Mouse (Mus musculus) forebrain, postnatal 0 days (tissue): ENCODE results near the gene Rapgef3. TPM values are rescaled to one million over a fixed set of nuclear protein-coding genes. Genes with fewer than 3 reads are reported as not detected.
A peak's percentile ranks its signal among the peaks of the same experiment; 100 is the strongest.

Source experiments
- ATAC-seq: fragments of 200-750 bp; cut with Nextera tagmentation; 2 replicates; pipeline ENCODE4 v1.8.0; 2017; ENCODE audit warnings: mild to moderate bottlenecking, moderate library complexity
- DNase-seq: peaks from one replicate; pipeline ENCODE4 v3.0.0-alpha.2; 2015
- H3K27ac ChIP-seq: fragments of 300-500 bp; sonication (generic); 2 replicates; pipeline ENCODE4 v1.5.1; 2014; ENCODE audit warnings: low read depth, mild to moderate bottlenecking, antibody characterized with exemption, low read length, moderate library complexity, mixed read lengths
- H3K27me3 ChIP-seq: fragments of 300-500 bp; sonication (generic); 2 replicates; pipeline ENCODE4 v1.6.1; 2014; ENCODE audit warnings: mild to moderate bottlenecking, low read length, mixed read lengths; ENCODE audit not compliant: insufficient read depth
- H3K36me3 ChIP-seq: fragments of 300-500 bp; sonication (generic); 2 replicates; pipeline ENCODE4 v1.6.1; 2014; ENCODE audit warnings: mild to moderate bottlenecking, moderate library complexity; ENCODE audit not compliant: insufficient read depth
- H3K4me1 ChIP-seq: fragments of 300-500 bp; sonication (generic); 2 replicates; pipeline ENCODE4 v1.6.1; 2014; ENCODE audit warnings: antibody characterized with exemption; ENCODE audit not compliant: insufficient read depth
- H3K4me2 ChIP-seq: fragments of 300-500 bp; sonication (generic); 2 replicates; pipeline ENCODE4 v1.6.1; 2014; ENCODE audit warnings: low read depth, mild to moderate bottlenecking, moderate library complexity
- H3K4me3 ChIP-seq: fragments of 300-500 bp; sonication (generic); 2 replicates; pipeline ENCODE4 v1.5.1; 2014; ENCODE audit warnings: low read depth, low read length, mixed read lengths
- H3K9ac ChIP-seq: fragments of 300-500 bp; sonication (generic); 2 replicates; pipeline ENCODE4 v1.6.1; 2014; ENCODE audit warnings: mild to moderate bottlenecking
- H3K9me3 ChIP-seq: fragments of 300-500 bp; sonication (generic); 2 replicates; pipeline ENCODE4 v1.6.1; 2016; ENCODE audit warnings: low read length
- CTCF ChIP-seq: sonication (generic); IDR thresholded peaks from 2 replicates; pipeline ENCODE4 v1.5.1; 2016; ENCODE audit warnings: antibody characterized with exemption, control low read depth, low read depth
- WGBS: fragments of 180-500 bp; shearing (Covaris S2); extraction: QIAGEN DNeasy Blood & Tissue Kit; methylation state at CpG from one replicate; pipeline ENCODE4 v1.1.7; 2014; 5-methylcytosine and 5-hydroxymethylcytosine counted together
- polyA plus RNA-seq: library from polyadenylated mRNA; unstranded; fragments of >200 nt; fragmentation: Nextera tagmentation; extraction: Ambion mirVana; gene quantifications from 2 replicates; pipeline ENCODE4 v1.2.1, GENCODE M21; 2015
- total RNA-seq: library from RNA; depleted of rRNA; stranded (reverse); fragments of >200 nt; gene quantifications from 2 replicates; pipeline ENCODE4 v1.2.3, GENCODE M21; 2014

Gene Rapgef3
- total and polyA plus RNA-seq, 2 experiments from 2014 or later: 8.7 to 16.6 TPM

DNA sequence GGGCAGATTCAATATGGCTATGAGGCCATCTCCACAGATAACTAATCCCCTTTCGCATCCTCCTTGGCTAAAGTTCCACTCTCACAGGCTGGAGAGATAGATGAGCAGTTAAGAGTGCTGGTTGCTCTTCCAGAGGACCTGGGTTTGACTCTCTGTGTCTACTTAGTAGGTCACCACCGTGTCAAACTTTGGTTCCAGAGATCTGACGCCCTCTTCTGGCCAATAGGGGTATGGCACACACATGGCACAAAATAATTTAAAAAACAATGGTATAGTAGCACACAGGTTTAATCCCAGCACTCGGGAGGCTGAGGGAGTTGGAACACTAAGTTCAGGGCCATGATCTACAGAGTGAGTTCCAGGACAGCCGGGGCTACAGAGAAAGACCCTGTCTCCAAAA, 26.5 kb upstream of the Rapgef3 start:
- peaks cover 72% of the 10 kb centered on the region for H3K36me3 ChIP-seq
- H3K4me3 ChIP-seq: no peak overlapping the region
- no peak overlapping the region for H3K9ac ChIP-seq
- DNase-seq (no peak), ATAC-seq (no peak)
- peak; percentile 47 for TF ChIP-seq CTCF
- WGBS: 74% methylated on average over 5 of the region's 5 CpGs
- no peaks in the 10 kb centered on the region for H3K27me3 ChIP-seq
- no peak overlapping the region for H3K4me2 ChIP-seq
- no peaks in the 10 kb centered on the region for H3K9me3 ChIP-seq
- no peak overlapping the region for H3K27ac ChIP-seq
- peaks cover 5% of the 10 kb centered on the region; the same call in 1 of the 2 replicates for H3K4me1 ChIP-seq

DNA sequence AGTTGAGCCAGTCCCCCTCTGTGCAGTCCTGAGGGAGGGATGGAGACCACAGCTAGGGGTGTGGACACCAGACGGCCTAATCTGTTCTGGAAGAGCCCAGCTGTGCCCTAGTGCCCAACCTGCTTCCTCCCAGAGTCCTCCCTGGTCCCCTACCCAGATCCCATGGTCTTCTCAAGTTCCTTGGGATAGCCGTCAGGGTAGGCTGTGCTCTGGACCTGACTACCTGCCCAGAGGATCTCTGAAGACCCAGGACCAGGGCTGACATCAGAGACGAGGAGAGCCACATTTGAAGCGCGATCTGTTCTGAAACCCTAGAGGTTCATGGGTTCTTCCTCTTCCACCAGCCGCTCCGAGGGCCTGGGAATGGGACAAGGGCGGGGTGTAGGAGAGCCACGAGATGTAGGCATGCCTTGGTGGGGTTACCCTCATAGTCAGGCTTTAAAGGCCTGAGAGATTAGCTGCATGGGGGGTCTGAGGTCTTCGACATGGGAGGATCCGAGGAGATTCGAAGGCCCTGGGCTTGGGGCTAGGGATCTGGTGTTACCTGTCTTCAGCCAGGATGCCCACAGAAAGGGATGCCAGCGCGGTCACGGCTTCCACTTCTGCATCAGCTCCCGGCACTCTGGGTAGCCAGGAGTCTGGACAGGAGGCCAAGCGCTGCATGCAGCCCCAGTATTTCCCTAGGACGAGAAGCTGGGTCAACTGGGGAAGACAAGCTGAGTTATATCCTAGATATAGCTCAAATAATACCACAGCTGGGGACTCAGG, 25.8 kb upstream of the Rapgef3 start:
- Histone ChIP-seq H3K36me3 (peaks cover 70% of the 10 kb centered on the region), H3K9ac (no peak overlapping the region), H3K4me2 (no peak overlapping the region), H3K4me1 (peaks cover 5% of the 10 kb centered on the region; the same call in 1 of the 2 replicates), H3K9me3 (no peaks in the 10 kb centered on the region), H3K4me3 (no peak overlapping the region), H3K27me3 (no peaks in the 10 kb centered on the region), H3K27ac (no peak overlapping the region)
- 91% methylated on average over 18 of the region's 18 CpGs for WGBS
- DNase-seq (no peak), ATAC-seq (no peak)
- TF ChIP-seq CTCF: no peak

DNA sequence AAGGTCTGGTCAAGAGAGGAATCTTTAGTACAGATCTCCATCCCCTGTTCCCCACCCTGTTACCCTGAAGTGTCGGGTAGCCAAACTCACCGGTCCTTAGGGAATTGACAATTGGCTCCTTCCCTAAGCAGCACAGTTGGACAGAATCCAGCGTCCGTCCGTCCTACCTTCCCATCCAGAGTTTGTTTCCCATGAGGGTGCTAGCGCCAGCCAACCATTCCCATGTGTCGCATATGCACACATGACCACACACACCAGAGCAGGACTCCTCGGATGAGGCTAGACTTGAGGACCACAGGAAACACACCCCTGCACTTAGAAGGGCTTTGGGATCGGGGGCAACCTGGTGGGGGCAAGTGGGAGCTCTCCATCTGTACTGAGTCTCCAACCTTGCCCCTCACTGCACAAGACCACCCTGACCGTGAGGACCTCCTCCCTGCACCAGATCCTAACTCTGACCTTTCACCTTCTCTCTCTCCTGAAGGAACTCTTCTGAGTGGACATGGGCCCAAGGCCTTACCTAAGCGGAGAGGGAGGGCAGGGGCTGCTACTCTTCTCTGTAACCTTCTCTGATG, 23.4 kb upstream of the Rapgef3 start:
- H3K4me1 ChIP-seq: no peaks in the 10 kb centered on the region
- no peaks in the 10 kb centered on the region for H3K9me3 ChIP-seq
- no peaks in the 10 kb centered on the region for H3K27me3 ChIP-seq
- H3K27ac ChIP-seq: no peak overlapping the region
- no peak overlapping the region for H3K9ac ChIP-seq
- H3K4me2 ChIP-seq: no peak overlapping the region
- H3K36me3 ChIP-seq: peaks cover 57% of the 10 kb centered on the region
- TF ChIP-seq CTCF: no peak
- H3K4me3 ChIP-seq: no peak overlapping the region
- 93% methylated on average over 11 of the region's 11 CpGs for WGBS
- ATAC-seq: no peak
- DNase-seq: no peak

DNA sequence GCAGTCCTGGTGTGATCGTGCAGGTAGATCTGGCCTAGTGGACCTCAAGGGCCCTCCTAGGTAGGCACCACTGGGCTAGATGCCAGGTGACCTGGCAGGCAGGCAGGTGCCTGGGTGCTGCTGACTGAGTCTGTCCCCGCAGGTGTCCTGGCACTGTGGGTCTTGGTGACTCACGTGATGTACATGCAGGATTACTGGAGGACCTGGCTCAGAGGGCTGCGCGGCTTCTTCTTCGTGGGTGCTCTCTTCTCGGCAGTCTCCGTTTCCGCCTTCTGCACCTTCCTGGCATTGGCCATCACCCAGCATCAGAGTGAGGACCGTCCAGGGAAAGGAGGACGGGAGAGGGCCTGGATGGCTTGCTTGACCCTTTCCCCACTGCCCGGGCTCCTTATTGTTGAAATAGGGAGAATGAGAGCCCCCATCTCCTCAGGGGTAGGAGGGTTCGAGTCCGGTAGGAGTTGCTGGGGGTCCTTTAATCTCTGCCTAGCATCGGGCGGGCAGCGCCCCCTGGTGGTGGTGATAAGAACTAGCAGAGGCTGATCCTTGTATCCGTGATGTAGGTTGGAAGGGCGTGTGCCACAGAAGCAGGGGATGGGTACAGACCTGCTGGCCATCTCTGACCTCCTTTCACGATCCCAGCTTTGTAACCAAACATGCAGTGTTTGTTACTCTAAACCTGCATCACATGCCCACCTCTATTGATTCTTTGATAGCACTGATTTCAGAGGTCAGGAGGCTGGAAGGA, 22.2 kb upstream of the Rapgef3 start:
- 53% methylated on average over 20 of the region's 20 CpGs for WGBS
- ATAC-seq (peak; percentile 35; the same call in 1 of the 2 replicates), DNase-seq (peak; percentile 70)
- H3K36me3 ChIP-seq: peaks cover 45% of the 10 kb centered on the region
- H3K4me1 ChIP-seq: no peaks in the 10 kb centered on the region
- no peak overlapping the region for H3K27ac ChIP-seq
- no peak overlapping the region for H3K9ac ChIP-seq
- H3K4me2 ChIP-seq: no peak overlapping the region
- H3K27me3 ChIP-seq: no peaks in the 10 kb centered on the region
- H3K9me3 ChIP-seq: no peaks in the 10 kb centered on the region
- TF ChIP-seq CTCF: peak; percentile 88
- no peak overlapping the region for H3K4me3 ChIP-seq

GRCm38 (mm10) chr15:97788821-97789220, 21.0 kb upstream of the Rapgef3 start:
- H3K27me3 ChIP-seq: no peaks in the 10 kb centered on the region
- no peak overlapping the region for H3K9ac ChIP-seq
- no peaks in the 10 kb centered on the region for H3K4me1 ChIP-seq
- TF ChIP-seq CTCF: no peak
- peak; percentile 68 for DNase-seq
- no peaks in the 10 kb centered on the region for H3K9me3 ChIP-seq
- peaks cover 34% of the 10 kb centered on the region for H3K36me3 ChIP-seq
- no peak overlapping the region for H3K4me2 ChIP-seq
- WGBS: 29% methylated on average over 6 of the region's 6 CpGs
- ATAC-seq: peak; percentile 44
- no peak overlapping the region for H3K4me3 ChIP-seq
- H3K27ac ChIP-seq: peak overlapping the region; percentile 36; the same call in 1 of the 2 replicates

GRCm38 (mm10) chr15:97787799-97788667, 20.3 kb upstream of the Rapgef3 start:
- Histone ChIP-seq H3K4me2 (no peak overlapping the region), H3K9ac (no peak overlapping the region), H3K36me3 (peaks cover 26% of the 10 kb centered on the region; the same call in 1 of the 2 replicates), H3K27me3 (no peaks in the 10 kb centered on the region), H3K9me3 (no peaks in the 10 kb centered on the region), H3K4me1 (no peaks in the 10 kb centered on the region), H3K27ac (peak overlapping the region; percentile 36; the same call in 1 of the 2 replicates), H3K4me3 (no peak overlapping the region)
- TF ChIP-seq CTCF: no peak
- no peak for DNase-seq
- WGBS: 60% methylated on average over 19 of the region's 19 CpGs
- ATAC-seq: no peak
